Mouse (Mus musculus) bone marrow macrophage, adult 2 months (primary cell): ENCODE data around the gene Gm49373. TPM values are rescaled to one million over a fixed set of nuclear protein-coding genes. Genes with fewer than 3 reads are reported as not detected.
A peak's percentile ranks its signal among the peaks of the same experiment; 100 is the strongest.

ENCODE experiments used
- H3K27ac ChIP-seq: 2 replicates; pipeline ENCODE4 v1.5.1; 2012; ENCODE audit warnings: low read depth, low read length; ENCODE audit not compliant: insufficient read depth
- H3K4me1 ChIP-seq: 2 replicates; pipeline ENCODE4 v1.6.1; 2012; ENCODE audit warnings: low read length; ENCODE audit not compliant: control insufficient read depth, insufficient read depth
- H3K4me3 ChIP-seq: 2 replicates; pipeline ENCODE4 v1.5.1; 2012; ENCODE audit warnings: mild to moderate bottlenecking, low read length, moderate library complexity; ENCODE audit not compliant: insufficient read depth
- CTCF ChIP-seq: IDR thresholded peaks from 2 replicates; pipeline ENCODE4 v1.5.1; 2012; ENCODE audit warnings: low read depth, mild to moderate bottlenecking, low read length, moderate library complexity
- POLR2A ChIP-seq: IDR thresholded peaks from 2 replicates; pipeline ENCODE4 v1.6.1; 2012; ENCODE audit warnings: mild to moderate bottlenecking, low read depth, low read length, borderline replicate concordance
- polyA plus RNA-seq: library from polyadenylated mRNA; stranded (reverse); fragments of >200 nt; gene quantifications from 2 replicates; pipeline ENCODE4 v1.2.4, GENCODE M21; 2012; ENCODE audit not compliant: missing spikeins, insufficient read depth, insufficient read length

Gm49373 gene
- polyA plus RNA-seq, 1 experiment, result not detected

GRCm38 (mm10) chr9:21022288-21022687, 50.6 kb downstream of the Gm49373 start:
- H3K4me3 ChIP-seq, result no peak overlapping the region
- no peak for TF ChIP-seq POLR2A
- TF ChIP-seq CTCF, result no peak
- no peak overlapping the region for H3K27ac ChIP-seq
- peaks cover 34% of the 10 kb centered on the region for H3K4me1 ChIP-seq

- H3K4me1 ChIP-seq, result peaks cover 34% of the 10 kb centered on the region
- no peak overlapping the region for H3K27ac ChIP-seq
- TF ChIP-seq CTCF (no peak), POLR2A (no peak)
- no peak overlapping the region for H3K4me3 ChIP-seq
These were observed 51.5 kb downstream of the Gm49373 start for GRCm38 (mm10) chr9:21021363-21021762.

DNA sequence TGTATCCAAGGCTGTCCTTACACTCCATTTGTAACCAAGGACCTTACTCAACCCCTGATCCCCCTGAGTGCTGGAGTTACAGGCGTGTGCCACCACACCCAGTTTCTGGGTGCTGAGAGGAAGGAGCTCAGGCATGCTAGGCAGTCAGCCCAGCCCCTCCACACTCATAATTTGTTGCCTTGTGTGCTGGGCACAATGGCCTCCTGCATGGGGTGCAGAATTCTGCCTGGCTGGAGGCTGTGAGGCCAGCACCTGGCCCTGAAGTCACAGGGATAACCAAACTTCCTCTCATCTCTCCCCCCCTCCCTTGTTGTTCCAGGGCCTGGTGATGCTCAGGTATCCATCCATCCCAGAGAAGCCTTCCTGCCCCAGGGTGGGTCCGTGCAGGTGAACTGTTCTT, 54.3 kb downstream of the Gm49373 start:
- H3K27ac ChIP-seq, result no peak overlapping the region
- peaks cover 41% of the 10 kb centered on the region for H3K4me1 ChIP-seq
- no peak for TF ChIP-seq CTCF
- TF ChIP-seq POLR2A, result no peak
- H3K4me3 ChIP-seq, result no peak overlapping the region

- H3K27ac ChIP-seq, result peak overlapping the region; percentile 88
- peaks cover 40% of the 10 kb centered on the region for H3K4me1 ChIP-seq
- peak overlapping the region; percentile 87 for H3K4me3 ChIP-seq
These were observed 55.7 kb downstream of the Gm49373 start for GRCm38 (mm10) chr9:21017177-21017575.

DNA sequence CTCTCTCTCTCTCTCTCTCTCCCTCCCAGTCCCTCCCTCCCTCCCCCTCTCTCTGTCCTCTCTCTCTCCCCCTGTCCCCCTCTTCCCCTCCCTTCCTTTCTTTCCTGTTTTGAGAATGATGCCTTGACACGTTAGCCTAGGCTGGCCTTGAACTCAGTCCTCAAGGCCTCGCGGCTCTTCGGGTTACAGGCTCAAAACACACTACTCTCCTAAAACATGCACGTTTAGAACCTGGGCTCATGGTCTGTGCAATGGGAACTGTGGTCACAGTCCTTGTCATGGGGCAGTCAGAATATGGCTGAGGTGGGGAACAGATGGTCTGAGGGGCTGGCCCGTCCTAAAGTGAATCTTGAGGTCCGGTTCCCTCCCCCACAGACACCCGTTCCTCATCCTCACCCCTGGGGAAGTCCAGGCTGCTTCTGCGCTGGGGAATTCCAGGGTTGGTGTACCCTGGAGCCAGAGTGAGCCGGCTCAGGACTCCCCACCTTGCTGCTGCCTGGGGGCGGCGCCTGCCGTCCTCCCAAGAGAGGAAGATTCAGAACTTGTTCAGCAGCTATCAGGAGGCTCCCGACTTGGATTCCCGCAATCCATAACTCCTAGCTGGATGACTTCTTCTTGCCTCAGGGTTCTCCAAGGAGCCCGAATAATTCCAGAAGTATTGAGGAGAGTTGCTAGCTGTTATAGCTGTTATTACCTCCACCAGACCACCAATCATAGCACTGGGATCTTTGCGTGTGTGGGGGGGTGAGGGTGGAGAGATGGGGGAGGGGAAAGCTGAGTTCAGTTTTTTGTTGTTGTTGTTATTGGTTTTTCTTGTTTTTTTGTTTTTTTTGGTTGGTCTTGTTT, 56.3 kb downstream of the Gm49373 start:
- H3K4me3 ChIP-seq, result peak overlapping the region; percentile 87
- peaks cover 39% of the 10 kb centered on the region for H3K4me1 ChIP-seq
- peak overlapping the region; percentile 88 for H3K27ac ChIP-seq
- TF ChIP-seq CTCF (no peak), POLR2A (no peak)

More at GRCm38 (mm10) chr9:21017177-21017575, 55.7 kb downstream of the Gm49373 start:
- TF ChIP-seq POLR2A (no peak), CTCF (no peak)

- TF ChIP-seq CTCF, result no peak
- peak; percentile 96 for TF ChIP-seq POLR2A
- H3K4me1 ChIP-seq, result peaks cover 31% of the 10 kb centered on the region
- peak within 1 kb of the TSS; percentile 88 for H3K27ac ChIP-seq
- H3K4me3 ChIP-seq, result peak within 1 kb of the TSS; percentile 87
These were observed 57.2 kb downstream of the Gm49373 start, which contains the start of gene Icam1 for GRCm38 (mm10) chr9:21015571-21016130. Gene Icam1 (plus strand): TSS chr9:21015985.

- H3K4me1 ChIP-seq, result peaks cover 31% of the 10 kb centered on the region
- H3K27ac ChIP-seq, result peak overlapping the region; percentile 88
- no peak for TF ChIP-seq POLR2A
- TF ChIP-seq CTCF, result no peak
- H3K4me3 ChIP-seq, result peak overlapping the region; percentile 87
These were observed 58.0 kb downstream of the Gm49373 start for GRCm38 (mm10) chr9:21014691-21015570.

Other genes starting within 250 kb of the Gm49373 start
- 19.9 and 23.5 TPM in 2 replicates for gene A230050P20Rik, start 204.5 kb downstream of the Gm49373 start, polyA plus RNA-seq
- gene Angptl6, start 193.4 kb downstream of the Gm49373 start, polyA plus RNA-seq, result 1.4 and 1.7 TPM in 2 replicates
- 9.2 and 11.9 TPM in 2 replicates for gene Ppan, start 184.9 kb downstream of the Gm49373 start, polyA plus RNA-seq
- gene Eif3g, start 174.5 kb downstream of the Gm49373 start, polyA plus RNA-seq, result 65.4 and 71.5 TPM in 2 replicates
- gene Dnmt1, start 113.2 kb downstream of the Gm49373 start, polyA plus RNA-seq, result 53.0 and 54.5 TPM in 2 replicates
- 46.5 and 48.2 TPM in 2 replicates for gene S1pr2, start 96.3 kb downstream of the Gm49373 start, polyA plus RNA-seq
- 52.7 and 61.3 TPM in 2 replicates for gene Mrpl4, start 70.4 kb downstream of the Gm49373 start, polyA plus RNA-seq
- 67.4 and 79.0 TPM in 2 replicates for gene Icam1, start 57.1 kb downstream of the Gm49373 start, polyA plus RNA-seq
- gene Icam4, start 43.7 kb downstream of the Gm49373 start, polyA plus RNA-seq, result not detected in 2 replicates
- 0.31 TPM in 1 of 2 replicates, not detected in the other for gene Icam5, start 41.0 kb downstream of the Gm49373 start, polyA plus RNA-seq
- gene Zglp1, start 6.0 kb downstream of the Gm49373 start, polyA plus RNA-seq, result not detected in 2 replicates
- 24.8 and 32.1 TPM in 2 replicates for gene Fdx1l, start 518 bp upstream of the Gm49373 start, polyA plus RNA-seq
- gene Gm38431, start 18.9 kb upstream of the Gm49373 start, polyA plus RNA-seq, result 0.56 and 1.3 TPM in 2 replicates
- 31.2 and 35.4 TPM in 2 replicates for gene Raver1, start 18.9 kb upstream of the Gm49373 start, polyA plus RNA-seq
- gene Tyk2, start 58.1 kb upstream of the Gm49373 start, polyA plus RNA-seq, result 46.3 and 47.1 TPM in 2 replicates
- 104 and 110 TPM in 2 replicates for gene Cdc37, start 76.9 kb upstream of the Gm49373 start, polyA plus RNA-seq
- 13.2 and 14.2 TPM in 2 replicates for gene Pde4a, start 92.6 kb upstream of the Gm49373 start, polyA plus RNA-seq
- gene Keap1, start 166.3 kb upstream of the Gm49373 start, polyA plus RNA-seq, result 34.9 and 36.4 TPM in 2 replicates
- gene S1pr5, start 175.3 kb upstream of the Gm49373 start, polyA plus RNA-seq, result not detected in 2 replicates
- gene Atg4d, start 192.2 kb upstream of the Gm49373 start, polyA plus RNA-seq, result 10.8 and 11.8 TPM in 2 replicates
- gene Kri1, start 214.9 kb upstream of the Gm49373 start, polyA plus RNA-seq, result 26.4 and 28.6 TPM in 2 replicates
- gene Cdkn2d, start 218.3 kb upstream of the Gm49373 start, polyA plus RNA-seq, result 33.1 and 33.7 TPM in 2 replicates
- not detected in 2 replicates for gene Ap1m2, start 239.2 kb upstream of the Gm49373 start, polyA plus RNA-seq
- gene Slc44a2, start 247.6 kb upstream of the Gm49373 start, polyA plus RNA-seq, result 48.8 and 55.0 TPM in 2 replicates